Mouse (Mus musculus) liver, embryonic 14.5 days (tissue): Measurements from ENCODE around the gene Acot8. TPM values are rescaled to one million over a fixed set of nuclear protein-coding genes. Genes with fewer than 3 reads are reported as not detected.

Experiments used
- ATAC-seq: fragments of 200-750 bp; cut with Nextera tagmentation; 2 replicates; pipeline ENCODE4 v1.8.0; 2017; ENCODE audit warnings: moderate number of reproducible peaks, mild to moderate bottlenecking, moderate library complexity; ENCODE audit not compliant: insufficient read depth
- DNase-seq, 3 experiments: peaks; one replicate each; pipeline ENCODE4 v3.0.0-alpha.2; 2012 to 2013; ENCODE audit warnings: low read depth in 3 of 3, low spot score in 3 of 3
- H3K27ac ChIP-seq: fragments of 300-500 bp; sonication (generic); 2 replicates; pipeline ENCODE4 v1.5.1; 2014; ENCODE audit warnings: moderate library complexity, mild to moderate bottlenecking, control low read depth, inconsistent platforms
- H3K27me3 ChIP-seq: fragments of 300-500 bp; sonication (generic); 2 replicates; pipeline ENCODE4 v1.6.1; 2014; ENCODE audit warnings: mild to moderate bottlenecking, low read length, moderate library complexity; ENCODE audit not compliant: control insufficient read depth, insufficient read depth
- H3K36me3 ChIP-seq: fragments of 300-500 bp; sonication (generic); replicated peaks from 2 replicates; pipeline ENCODE4 v1.6.1; 2014; ENCODE audit warnings: low read depth; ENCODE audit not compliant: control insufficient read depth, insufficient read depth
- H3K4me1 ChIP-seq, 2 experiments: fragments of 200-500 bp in 1 of 2; fragments of 300-500 bp in 1 of 2; sonication (generic) in 1 of 2; replicated peaks; 2 replicates each; pipeline ENCODE4 v1.6.1; 2012 to 2014; ENCODE audit warnings: antibody characterized with exemption in 1 of 2, inconsistent platforms in 1 of 2, low read length in 1 of 2; ENCODE audit not compliant: control insufficient read depth in 2 of 2, insufficient read depth in 2 of 2
- H3K4me2 ChIP-seq: fragments of 300-500 bp; sonication (generic); 2 replicates; pipeline ENCODE4 v1.6.1; 2014; ENCODE audit warnings: low read depth, mild to moderate bottlenecking, control low read depth, moderate library complexity
- H3K4me3 ChIP-seq, 2 experiments: fragments of 200-500 bp in 1 of 2; fragments of 300-500 bp in 1 of 2; sonication (generic) in 1 of 2; 2 replicates each; pipeline ENCODE4 v1.5.1; 2012 to 2014; ENCODE audit warnings: low read depth in 2 of 2, low read length in 2 of 2, mild to moderate bottlenecking in 2 of 2, control low read depth in 1 of 2, inconsistent platforms in 1 of 2, moderate library complexity in 1 of 2; ENCODE audit not compliant: insufficient read depth in 1 of 2
- H3K9ac ChIP-seq: fragments of 300-500 bp; sonication (generic); replicated peaks from 2 replicates; pipeline ENCODE4 v1.6.1; 2014; ENCODE audit warnings: mild to moderate bottlenecking, control low read depth, moderate library complexity
- H3K9me3 ChIP-seq: fragments of 300-500 bp; sonication (generic); 2 replicates; pipeline ENCODE4 v1.6.1; 2016; ENCODE audit warnings: low read length, mixed read lengths; ENCODE audit not compliant: control insufficient read depth
- CTCF ChIP-seq: IDR thresholded peaks from 2 replicates; pipeline ENCODE4 v1.5.1; 2016; ENCODE audit warnings: antibody characterized with exemption, low read depth, control low read depth
- EP300 ChIP-seq: IDR thresholded peaks from 2 replicates; pipeline ENCODE4 v1.6.1; 2016; ENCODE audit warnings: antibody characterized with exemption, low read depth
- WGBS: fragments of 180-500 bp; shearing (Covaris S2); extraction: QIAGEN DNeasy Blood & Tissue Kit; methylation state at CpG from one replicate; pipeline ENCODE4 v1.1.7; 2014; ENCODE audit not compliant: insufficient replicate concordance; 5-methylcytosine and 5-hydroxymethylcytosine counted together
- polyA plus RNA-seq, 2 experiments: library from polyadenylated mRNA; depleted of rRNA in 1 of 2; stranded (reverse) in 1 of 2; unstranded in 1 of 2; fragments of >200 nt; fragmentation: Nextera tagmentation in 1 of 2; extraction: Ambion mirVana in 1 of 2; gene quantifications; 2 replicates each; pipeline versions ENCODE4 v1.2.1 to v1.2.3; 2012 to 2014

Gene Acot8
- polyA plus RNA-seq, 2 experiments = 13.5 to 20.6 TPM

DNA sequence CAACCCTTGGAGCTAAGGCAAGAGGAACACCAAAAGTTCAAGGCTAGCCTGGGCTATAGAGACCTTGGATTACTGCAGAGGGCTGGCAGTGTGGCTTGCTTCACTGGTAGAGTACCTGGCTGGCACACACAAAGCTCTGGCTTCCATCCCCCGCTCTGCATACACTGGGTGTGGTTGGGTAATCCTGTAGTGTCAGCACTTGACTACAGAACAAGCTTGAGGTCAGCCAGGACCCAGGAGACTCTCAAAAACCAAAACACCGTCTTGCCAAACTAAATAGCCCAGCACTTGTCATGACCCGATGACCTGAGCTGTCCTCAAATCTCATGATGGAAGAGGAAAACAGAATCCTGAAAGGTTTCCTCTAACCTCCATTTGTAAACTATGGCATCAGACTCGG lies 14.2 kb downstream of the Acot8 start:
- H3K4me3 ChIP-seq = no peak overlapping the region
- no peak overlapping the region for H3K4me2 ChIP-seq
- TF ChIP-seq CTCF (no peak), EP300 (no peak)
- H3K9ac ChIP-seq = no peak overlapping the region
- H3K27ac ChIP-seq = no peak overlapping the region
- H3K4me1 ChIP-seq = peaks cover 7 to 21% of the 10 kb centered on the region in 2 experiments
- H3K9me3 ChIP-seq = no peaks in the 10 kb centered on the region
- WGBS = 77% methylated on average over 4 of the region's 4 CpGs
- peaks cover 3% of the 10 kb centered on the region; the same call in 1 of the 2 replicates for H3K27me3 ChIP-seq
- DNase-seq (no peak), ATAC-seq (no peak)
- H3K36me3 ChIP-seq = peaks cover 15% of the 10 kb centered on the region

DNA sequence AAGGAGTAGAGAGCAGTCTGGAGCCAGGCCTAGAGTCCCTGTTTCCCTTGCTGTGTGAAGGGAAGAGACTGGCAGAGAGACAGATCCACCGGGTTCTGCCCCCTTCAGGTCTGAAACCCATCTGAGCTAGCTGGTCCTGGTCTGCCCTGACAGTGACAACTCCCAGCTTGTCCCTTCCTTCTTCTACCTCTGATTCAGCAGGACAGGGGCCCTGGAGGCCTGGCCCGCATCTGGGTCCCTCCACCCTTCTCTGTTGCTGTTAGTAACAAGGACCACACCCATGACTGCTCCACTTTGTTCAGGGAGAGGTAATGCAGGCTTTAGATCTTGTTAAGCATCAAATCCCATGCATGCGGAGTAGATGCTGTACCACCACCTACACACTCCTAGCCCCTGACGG lies 16.3 kb downstream of the Acot8 start:
- Histone ChIP-seq H3K9ac (no peak overlapping the region), H3K27me3 (peaks cover 7% of the 10 kb centered on the region), H3K4me3 (no peak overlapping the region), H3K9me3 (no peaks in the 10 kb centered on the region), H3K36me3 (peaks cover 5% of the 10 kb centered on the region), H3K27ac (no peak overlapping the region), H3K4me1 (peaks cover 14 to 28% of the 10 kb centered on the region in 2 experiments), H3K4me2 (peak overlapping the region; percentile 9)
- 61% methylated on average over 4 of the region's 4 CpGs for WGBS
- TF ChIP-seq CTCF = 0 out of 2 replicates have a peak, but pooled peaks have one; percentile 17
- TF ChIP-seq EP300 = no peak
- ATAC-seq (peak; percentile 36), DNase-seq (no peak)

DNA sequence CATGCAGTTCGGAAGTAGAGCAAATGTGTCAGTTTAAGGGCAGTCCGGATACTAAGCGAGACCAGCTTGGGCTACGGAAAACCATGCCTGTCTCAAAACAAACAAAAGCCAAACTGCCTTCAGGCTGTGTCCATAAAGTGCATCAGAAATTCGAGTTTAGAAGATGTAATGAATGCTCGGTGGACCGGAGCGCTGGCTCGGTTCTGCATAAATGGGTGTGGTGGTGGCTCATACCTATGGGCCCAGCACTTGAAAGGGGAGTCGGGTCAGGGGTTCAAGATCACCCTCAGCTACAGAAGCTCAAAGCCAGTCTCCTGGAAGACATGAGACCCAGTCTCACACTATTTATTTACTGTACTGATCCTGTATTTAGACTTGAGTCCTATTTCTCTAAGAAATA lies 16.9 kb downstream of the Acot8 start:
- peaks cover 7% of the 10 kb centered on the region for H3K27me3 ChIP-seq
- no peak overlapping the region for H3K27ac ChIP-seq
- H3K9me3 ChIP-seq = no peaks in the 10 kb centered on the region
- no peak overlapping the region for H3K4me2 ChIP-seq
- ATAC-seq = no peak
- TF ChIP-seq EP300 (no peak), CTCF (no peak)
- H3K4me3 ChIP-seq = no peak overlapping the region
- no peak for DNase-seq
- no peak overlapping the region for H3K9ac ChIP-seq
- 85% methylated on average over 10 of the region's 10 CpGs for WGBS
- peaks cover 5% of the 10 kb centered on the region for H3K36me3 ChIP-seq
- peaks cover 14 to 28% of the 10 kb centered on the region in 2 experiments for H3K4me1 ChIP-seq

DNA sequence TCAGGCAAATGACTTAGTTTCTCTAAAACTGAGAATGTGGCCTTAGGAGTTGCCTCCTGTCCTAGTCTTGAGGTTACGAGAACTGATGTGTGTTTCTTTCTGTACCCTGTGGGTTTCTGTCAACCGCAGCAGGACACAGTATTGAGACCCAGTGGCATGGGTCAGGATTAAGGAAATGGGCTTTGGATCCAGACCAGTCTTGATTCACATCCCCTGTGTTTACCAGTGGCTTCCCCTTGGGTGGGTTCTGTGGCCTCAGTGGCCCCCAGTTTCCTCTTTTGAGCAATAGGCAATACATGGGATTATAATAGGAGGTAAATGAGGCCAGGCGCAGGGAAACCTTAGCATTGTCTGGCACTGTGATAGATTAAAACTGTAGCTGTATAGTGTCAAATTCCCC lies 17.6 kb downstream of the Acot8 start:
- Histone ChIP-seq H3K9ac (no peak overlapping the region), H3K27me3 (peaks cover 7% of the 10 kb centered on the region), H3K4me2 (no peak overlapping the region; the same call in 1 of the 2 replicates), H3K9me3 (no peaks in the 10 kb centered on the region), H3K4me3 (no peak overlapping the region), H3K27ac (no peak overlapping the region), H3K4me1 (peaks cover 14 to 28% of the 10 kb centered on the region in 2 experiments), H3K36me3 (peaks cover 2% of the 10 kb centered on the region)
- WGBS = 70% methylated on average over 3 of the region's 3 CpGs
- no peak for DNase-seq
- no peak for ATAC-seq
- no peak for TF ChIP-seq EP300

DNA sequence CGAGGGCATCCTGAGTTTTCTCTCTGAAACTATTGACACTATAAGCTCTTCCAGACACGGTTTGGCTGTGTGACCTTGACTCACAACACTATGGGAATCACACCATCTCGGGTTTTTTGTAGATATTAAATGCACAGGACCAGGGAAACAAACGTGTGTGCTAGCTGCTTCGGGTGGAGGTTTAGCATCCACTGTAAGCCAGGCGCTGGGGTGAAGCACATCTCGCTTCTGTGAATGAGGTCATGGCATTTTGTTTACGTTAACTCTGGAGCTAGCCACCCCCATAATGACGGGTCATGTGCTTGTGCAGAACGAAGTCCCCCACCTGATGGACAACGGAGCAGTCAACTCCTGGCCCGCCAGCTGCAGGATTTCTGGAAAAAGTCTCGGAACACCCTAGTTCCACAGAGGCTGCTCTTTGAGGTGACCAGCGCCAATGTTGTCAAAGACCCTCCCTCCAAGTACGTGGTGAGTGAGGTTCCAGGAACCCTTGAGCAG lies 18.2 kb downstream of the Acot8 start:
- Histone ChIP-seq H3K4me3 (peak overlapping the region; percentile 47 to 56), H3K4me2 (peak overlapping the region; percentile 68), H3K36me3 (no peaks in the 10 kb centered on the region), H3K9ac (peak overlapping the region; percentile 65; the same call in 1 of the 2 replicates), H3K27me3 (peaks cover 7% of the 10 kb centered on the region), H3K27ac (peak overlapping the region; percentile 38), H3K9me3 (no peaks in the 10 kb centered on the region), H3K4me1 (peaks cover 14 to 28% of the 10 kb centered on the region in 2 experiments)
- ATAC-seq = peak; percentile 2; the same call in 1 of the 2 replicates
- DNase-seq = no peak
- WGBS = 17% methylated on average over 15 of the region's 15 CpGs
- no peak for TF ChIP-seq CTCF
- no peak for TF ChIP-seq EP300
